Mouse (Mus musculus): ENCODE data around the gene Spock1. TPM values are rescaled to one million over a fixed set of nuclear protein-coding genes. Genes with fewer than 3 reads are reported as not detected.

Spock1 gene
- polyA plus RNA-seq, 1 experiment from 2014 or later, result not detected

GRCm38 (mm10) chr13:57402386-57402785 is 505.7 kb downstream of the Spock1 start:
- DNase-seq (no peak), ATAC-seq (ENCODE audit: insufficient read depth) (no peak)
- TF ChIP-seq CTCF (IDR thresholded peaks at IDR 0.05; ENCODE audit: low read depth), result no peak
- WGBS, result 82% methylated on average over 7 of the region's 7 CpGs
- Histone ChIP-seq H3K9ac (no peak overlapping the region), H3K27me3 (ENCODE audit: insufficient read depth, low read length) (no peaks in the 10 kb centered on the region), H3K9me3 (ENCODE audit: low read depth, low read length) (no peaks in the 10 kb centered on the region), H3K36me3 (ENCODE audit: insufficient read depth) (no peaks in the 10 kb centered on the region), H3K4me2 (no peak overlapping the region), H3K4me3 (ENCODE audit: low read depth, low read length) (no peak overlapping the region), H3K4me1 (ENCODE audit: insufficient read depth) (no peaks in the 10 kb centered on the region), H3K27ac (ENCODE audit: low read depth) (no peak overlapping the region)

GRCm38 (mm10) chr13:57372141-57372700 is 535.9 kb downstream of the Spock1 start:
- H3K9ac ChIP-seq, result no peak overlapping the region
- no peak for TF ChIP-seq CTCF (IDR thresholded peaks at IDR 0.05; ENCODE audit: low read depth)
- no peak for ATAC-seq (ENCODE audit: insufficient read depth)
- H3K27ac ChIP-seq (ENCODE audit: low read depth), result no peak overlapping the region
- 81% methylated on average over 14 of the region's 14 CpGs for WGBS
- H3K4me3 ChIP-seq (ENCODE audit: low read depth, low read length), result no peak overlapping the region
- H3K4me2 ChIP-seq, result no peak overlapping the region
- no peaks in the 10 kb centered on the region for H3K9me3 ChIP-seq (ENCODE audit: low read depth, low read length)
- H3K4me1 ChIP-seq (ENCODE audit: insufficient read depth), result no peaks in the 10 kb centered on the region
- no peaks in the 10 kb centered on the region for H3K27me3 ChIP-seq (ENCODE audit: insufficient read depth, low read length)
- no peaks in the 10 kb centered on the region for H3K36me3 ChIP-seq (ENCODE audit: insufficient read depth)
- DNase-seq, result peak; percentile 23

Other genes with a start within 250 kb of the Spock1 start
- gene Klhl3, start 205.3 kb upstream of the Spock1 start, polyA plus RNA-seq (2014; fragmentation: Nextera tagmentation; extraction: Ambion mirVana), result 3.6 and 3.9 TPM in 2 replicates
- 46.5 and 51.7 TPM in 2 replicates for gene Hnrnpa0, start 220.2 kb upstream of the Spock1 start, polyA plus RNA-seq (2014; fragmentation: Nextera tagmentation; extraction: Ambion mirVana)
- gene Idnk, start 249.3 kb upstream of the Spock1 start, polyA plus RNA-seq (2014; fragmentation: Nextera tagmentation; extraction: Ambion mirVana), result 29.7 and 30.9 TPM in 2 replicates